Mouse (Mus musculus) intestine, postnatal 0 days (tissue): ENCODE results near the gene Mb21d2. TPM values are rescaled to one million over a fixed set of nuclear protein-coding genes. Genes with fewer than 3 reads are reported as not detected.

Experiments
- ATAC-seq: fragments of 200-750 bp; cut with Nextera tagmentation; 2 replicates; pipeline ENCODE4 v1.8.0; 2017; ENCODE audit warnings: mild to moderate bottlenecking, moderate TSS enrichment, moderate library complexity
- H3K27ac ChIP-seq: fragments of 300-500 bp; sonication (generic); 2 replicates; pipeline ENCODE4 v1.5.1; 2014; ENCODE audit warnings: mild to moderate bottlenecking, low read depth, low read length, moderate library complexity
- H3K27me3 ChIP-seq: fragments of 300-500 bp; sonication (generic); replicated peaks from 2 replicates; pipeline ENCODE4 v1.6.1; 2014; ENCODE audit warnings: low read length, mixed read lengths; ENCODE audit not compliant: control insufficient read depth, insufficient read depth
- H3K36me3 ChIP-seq: fragments of 300-500 bp; sonication (generic); 2 replicates; pipeline ENCODE4 v1.6.1; 2014; ENCODE audit warnings: mild to moderate bottlenecking, moderate library complexity; ENCODE audit not compliant: control insufficient read depth, insufficient read depth
- H3K4me1 ChIP-seq: fragments of 300-500 bp; sonication (generic); replicated peaks from 2 replicates; pipeline ENCODE4 v1.6.1; 2014; ENCODE audit warnings: antibody characterized with exemption, low read length, mixed read lengths; ENCODE audit not compliant: control insufficient read depth, insufficient read depth
- H3K4me2 ChIP-seq: fragments of 300-500 bp; sonication (generic); replicated peaks from 2 replicates; pipeline ENCODE4 v1.6.1; 2014; ENCODE audit warnings: low read depth, mild to moderate bottlenecking, moderate library complexity
- H3K4me3 ChIP-seq: fragments of 300-500 bp; sonication (generic); 2 replicates; pipeline ENCODE4 v1.5.1; 2014; ENCODE audit warnings: low read depth, low read length
- H3K9ac ChIP-seq: fragments of 300-500 bp; sonication (generic); 2 replicates; pipeline ENCODE4 v1.6.1; 2014; ENCODE audit warnings: mild to moderate bottlenecking, low read depth, low read length
- H3K9me3 ChIP-seq: fragments of 300-500 bp; sonication (generic); 2 replicates; pipeline ENCODE4 v1.6.1; 2016; ENCODE audit warnings: mixed run types; ENCODE audit not compliant: control insufficient read depth
- CTCF ChIP-seq: sonication (generic); IDR thresholded peaks from 2 replicates; pipeline ENCODE4 v1.5.1; 2016; ENCODE audit warnings: low read depth, mild to moderate bottlenecking, control low read depth, antibody characterized with exemption, moderate library complexity
- WGBS: fragments of 180-500 bp; shearing (Covaris S2); extraction: QIAGEN DNeasy Blood & Tissue Kit; methylation state at CpG from one replicate; pipeline ENCODE4 v1.1.7; 2014; 5-methylcytosine and 5-hydroxymethylcytosine counted together
- polyA plus RNA-seq: library from polyadenylated mRNA; unstranded; fragments of >200 nt; fragmentation: Nextera tagmentation; extraction: Ambion mirVana; gene quantifications from 2 replicates; pipeline ENCODE4 v1.2.1, GENCODE M21; 2015

The Mb21d2 gene
- polyA plus RNA-seq, result 6.6 and 6.8 TPM in 2 replicates

DNA sequence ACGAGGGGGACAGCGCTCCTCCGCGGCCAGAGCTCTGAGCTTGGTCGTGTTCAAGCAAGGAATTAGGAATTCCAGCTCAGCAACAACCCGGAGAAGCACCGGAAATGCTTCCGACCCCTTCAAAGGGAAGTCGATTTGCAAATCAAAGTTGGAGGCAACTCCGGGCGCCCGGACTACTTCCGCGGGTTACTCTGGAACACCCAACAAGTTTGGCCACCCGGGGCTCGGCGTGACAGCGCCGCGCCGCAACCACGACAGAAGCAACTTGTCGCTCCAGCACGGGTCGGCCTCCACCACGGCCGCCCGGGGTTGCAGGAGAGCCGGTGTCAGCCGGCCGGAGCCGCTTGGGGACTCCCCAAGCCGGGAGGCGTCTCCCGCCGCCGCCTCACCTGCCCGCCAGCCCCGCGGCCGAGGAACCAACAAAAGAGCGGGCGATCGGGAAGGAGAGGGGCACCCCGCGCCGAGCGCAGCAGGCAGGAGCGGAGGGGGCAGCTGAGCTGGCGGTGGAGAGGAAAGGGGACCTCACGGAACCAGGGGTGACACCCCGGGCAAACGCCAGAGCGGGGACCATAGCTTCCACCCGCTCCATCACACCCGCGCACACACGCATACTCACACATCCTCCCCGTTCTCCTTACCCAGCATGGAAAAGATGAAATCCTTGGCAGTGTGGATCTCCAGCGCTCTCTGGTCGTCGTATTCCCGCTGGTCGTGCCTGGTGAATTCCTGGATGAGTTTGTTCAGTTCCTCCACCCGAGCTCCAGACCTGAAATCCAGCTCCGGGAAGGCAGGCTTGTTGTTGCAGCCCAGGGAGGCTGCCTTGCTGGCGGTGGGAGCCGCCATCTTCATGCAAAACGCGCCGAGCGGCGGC, at the start of gene Mb21d2:
TSS of gene Mb21d2 (minus strand) at position 859 of the 871 bp plus-strand sequence.
- Histone ChIP-seq H3K4me3 (peak within 1 kb of the TSS; percentile 90), H3K9me3 (no peaks in the 10 kb centered on the region), H3K27me3 (no peaks in the 10 kb centered on the region), H3K4me1 (0 out of 2 replicates have a peak, but pooled peaks cover 5% of the 10 kb centered on the region), H3K4me2 (peak within 1 kb of the TSS; percentile 95), H3K36me3 (no peaks in the 10 kb centered on the region), H3K9ac (peak within 1 kb of the TSS; percentile 84), H3K27ac (peak within 1 kb of the TSS; percentile 96)
- peak; percentile 39 for ATAC-seq
- TF ChIP-seq CTCF, result no peak
- WGBS, result under 1% methylated on average over 73 of the region's 73 CpGs

DNA sequence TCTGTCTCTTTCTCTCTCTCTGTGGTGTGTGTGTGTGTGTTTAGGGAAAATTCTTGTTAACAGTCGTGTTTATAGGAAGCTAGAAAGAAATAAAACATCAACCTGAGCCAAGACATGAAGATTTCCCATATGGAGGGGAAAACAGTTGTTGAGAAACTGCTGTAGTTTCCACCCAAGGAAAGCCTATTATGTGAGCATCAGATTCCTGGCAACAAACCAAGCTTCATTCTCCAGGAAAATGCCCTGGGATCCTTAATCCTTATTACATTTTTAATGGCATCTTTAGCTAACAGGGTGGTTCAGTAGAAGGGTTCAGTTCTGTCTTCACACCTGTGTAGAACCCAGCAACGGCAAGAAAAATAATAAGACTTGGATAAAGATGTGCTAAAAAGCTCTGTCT, 36.8 kb upstream of the Mb21d2 start:
- Histone ChIP-seq H3K27me3 (no peaks in the 10 kb centered on the region), H3K4me1 (no peaks in the 10 kb centered on the region), H3K4me2 (no peak overlapping the region), H3K9me3 (no peaks in the 10 kb centered on the region), H3K9ac (no peak overlapping the region), H3K4me3 (no peak overlapping the region), H3K36me3 (no peaks in the 10 kb centered on the region), H3K27ac (no peak overlapping the region)
- no peak for TF ChIP-seq CTCF
- ATAC-seq, result no peak
- WGBS, result 55% methylated on average over 2 of the region's 2 CpGs

DNA sequence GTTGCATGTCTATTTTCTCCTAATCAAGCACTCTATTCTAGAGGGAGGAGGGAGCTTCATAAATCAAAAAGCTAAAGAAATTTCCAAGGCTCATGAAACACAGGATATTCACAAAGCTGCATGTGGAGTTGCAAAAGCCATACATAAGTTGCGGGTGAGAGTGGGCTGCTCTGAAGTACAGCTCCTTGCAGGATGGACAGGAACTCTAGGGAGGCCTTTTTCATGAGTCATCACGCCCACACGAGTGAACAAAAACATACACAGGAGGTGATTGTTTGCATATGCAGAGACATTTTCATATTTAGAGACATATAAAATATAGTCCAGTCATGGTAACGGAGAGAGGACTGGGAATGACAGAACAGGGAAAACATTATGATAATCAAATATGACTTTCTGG, 34.6 kb upstream of the Mb21d2 start:
- Histone ChIP-seq H3K9me3 (no peaks in the 10 kb centered on the region), H3K9ac (no peak overlapping the region), H3K4me3 (no peak overlapping the region), H3K27me3 (no peaks in the 10 kb centered on the region), H3K4me1 (no peaks in the 10 kb centered on the region), H3K27ac (no peak overlapping the region), H3K4me2 (no peak overlapping the region), H3K36me3 (no peaks in the 10 kb centered on the region)
- WGBS, result 66% methylated on average over 4 of the region's 4 CpGs
- TF ChIP-seq CTCF, result no peak
- ATAC-seq, result no peak

DNA sequence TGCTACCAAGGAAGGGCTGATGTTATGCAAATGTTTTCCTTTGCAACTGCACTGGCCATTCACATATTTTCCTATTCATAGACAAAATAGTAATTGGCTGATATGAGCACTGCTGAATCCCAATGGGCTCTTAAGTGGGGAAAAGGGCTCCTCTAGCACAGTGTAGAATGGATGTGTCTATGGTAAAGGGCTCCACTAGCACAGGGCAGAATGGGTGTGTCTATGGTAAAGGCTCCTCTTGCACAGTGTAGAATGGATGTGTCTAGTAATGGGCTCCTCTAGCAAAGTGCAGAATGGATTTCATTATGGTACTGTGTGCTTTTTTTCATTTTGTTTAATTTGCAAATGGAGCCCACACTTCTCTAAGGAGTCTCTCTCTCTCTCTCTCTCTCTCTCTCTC, 33.5 kb upstream of the Mb21d2 start:
- no peak for TF ChIP-seq CTCF
- H3K4me2 ChIP-seq, result no peak overlapping the region
- no peak for ATAC-seq

DNA sequence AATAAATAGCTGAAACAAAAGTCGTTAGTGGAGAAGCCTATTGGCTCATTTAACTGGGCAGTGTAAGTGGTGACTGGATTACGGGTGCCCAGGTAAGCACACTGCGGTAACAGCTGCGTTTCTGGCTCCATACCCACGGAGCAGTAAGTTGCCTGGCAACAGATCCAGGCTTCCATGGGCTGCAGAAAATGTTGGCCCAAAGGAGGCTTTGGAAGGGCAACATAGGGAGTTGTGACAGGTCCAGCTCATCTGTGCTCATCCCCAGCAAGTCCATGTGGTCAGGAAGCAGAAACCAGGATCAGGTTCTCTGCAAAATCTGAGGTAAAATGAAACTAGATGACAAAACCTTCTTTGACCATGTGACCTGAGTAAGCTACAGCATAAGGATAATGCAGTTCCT, 20.3 kb upstream of the Mb21d2 start:
- no peak for ATAC-seq
- Histone ChIP-seq H3K4me1 (no peaks in the 10 kb centered on the region), H3K27ac (no peak overlapping the region), H3K9me3 (no peaks in the 10 kb centered on the region), H3K4me2 (0 out of 2 replicates have a peak overlapping the region, but pooled peaks have one; percentile 30), H3K9ac (no peak overlapping the region), H3K4me3 (no peak overlapping the region), H3K36me3 (no peaks in the 10 kb centered on the region), H3K27me3 (no peaks in the 10 kb centered on the region)
- WGBS, result 67% methylated on average over 5 of the region's 5 CpGs
- TF ChIP-seq CTCF, result no peak

More for the DNA sequence above, 33.5 kb upstream of the Mb21d2 start:
- Histone ChIP-seq H3K9ac (no peak overlapping the region), H3K4me3 (no peak overlapping the region), H3K36me3 (no peaks in the 10 kb centered on the region), H3K4me1 (no peaks in the 10 kb centered on the region), H3K27ac (no peak overlapping the region), H3K9me3 (no peaks in the 10 kb centered on the region), H3K27me3 (no peaks in the 10 kb centered on the region)

DNA sequence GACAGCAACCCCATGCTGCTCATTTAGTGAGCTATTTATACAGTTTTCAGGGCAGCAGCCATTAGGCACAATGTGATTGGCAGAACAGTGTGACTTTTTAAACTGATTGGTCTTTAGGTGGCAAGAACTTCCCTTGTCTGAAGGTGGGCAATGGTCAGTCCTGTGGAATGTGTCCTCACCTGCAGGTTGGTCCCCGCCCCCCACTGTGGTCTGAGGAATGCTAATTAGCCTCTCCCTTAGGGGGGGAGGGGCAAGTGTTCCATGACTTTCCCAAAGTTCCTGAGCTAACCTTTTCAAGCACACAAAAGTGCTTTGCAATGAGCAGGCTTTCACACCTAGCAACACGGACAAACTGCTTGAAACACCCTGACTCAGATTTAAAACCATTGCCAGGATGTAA, 13.8 kb upstream of the Mb21d2 start:
- Histone ChIP-seq H3K4me3 (no peak overlapping the region), H3K27ac (no peak overlapping the region), H3K4me1 (no peaks in the 10 kb centered on the region), H3K27me3 (no peaks in the 10 kb centered on the region), H3K4me2 (no peak overlapping the region), H3K9me3 (no peaks in the 10 kb centered on the region), H3K9ac (no peak overlapping the region), H3K36me3 (no peaks in the 10 kb centered on the region)
- ATAC-seq, result no peak
- 62% methylated on average over 2 of the region's 2 CpGs for WGBS
- no peak for TF ChIP-seq CTCF
